Mouse (Mus musculus): Measurements from ENCODE around the gene Tas1r2.

DNA sequence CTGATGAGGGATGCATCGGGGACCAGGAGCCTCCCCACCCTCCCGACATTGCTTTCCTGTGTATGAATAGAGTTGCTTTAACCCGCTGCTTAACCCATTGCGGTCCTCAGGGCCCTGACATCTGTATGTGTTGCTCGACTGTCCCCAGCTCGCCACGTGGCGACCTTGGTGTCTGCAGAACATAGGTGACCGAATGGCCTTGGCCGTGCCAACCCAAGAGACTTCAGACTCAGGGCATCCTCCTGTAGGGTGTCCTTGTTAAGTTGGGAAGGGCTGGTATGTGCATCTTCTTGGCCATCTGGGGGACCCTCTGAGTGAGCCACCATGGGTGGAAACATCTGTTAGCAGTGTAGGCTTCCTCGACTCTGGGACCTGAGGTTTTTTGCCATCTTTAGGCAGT, 48.1 kb upstream of the Tas1r2 start:
- no peak for TF ChIP-seq POLR2A (IDR thresholded peaks at IDR 0.05; ENCODE audit: insufficient read depth, low read depth, low read length)
- TF ChIP-seq CTCF (IDR thresholded peaks at IDR 0.05; ENCODE audit: insufficient read depth, low read depth, low read length): no peak

Measured in olfactory bulb, adult 2 months (tissue).